Mouse (Mus musculus) embryonic facial prominence, embryonic 11.5 days (tissue): ENCODE data around the gene Sh2d2a. TPM values are rescaled to one million over a fixed set of nuclear protein-coding genes. Genes with fewer than 3 reads are reported as not detected.

Experiments used
- ATAC-seq: fragments of 200-750 bp; cut with Nextera tagmentation; replicated peaks from 2 replicates; pipeline ENCODE4 v1.8.0; 2017; ENCODE audit warnings: low read depth; ENCODE audit not compliant: insufficient number of reproducible peaks, low FRiP score, low TSS enrichment
- DNase-seq: peaks from one replicate; pipeline ENCODE4 v3.0.0-alpha.2; 2015; ENCODE audit warnings: low spot score
- H3K27ac ChIP-seq: fragments of 300-500 bp; sonication (generic); replicated peaks from 2 replicates; pipeline ENCODE4 v1.5.1; 2014; ENCODE audit warnings: mild to moderate bottlenecking, low read depth, low read length, control low read depth
- H3K27me3 ChIP-seq: fragments of 300-500 bp; sonication (generic); 2 replicates; pipeline ENCODE4 v1.6.1; 2014; ENCODE audit warnings: mild to moderate bottlenecking, low read length, moderate library complexity, mixed read lengths; ENCODE audit not compliant: control insufficient read depth, insufficient read depth
- H3K36me3 ChIP-seq: fragments of 300-500 bp; sonication (generic); replicated peaks from 2 replicates; pipeline ENCODE4 v1.6.1; 2014; ENCODE audit warnings: low read depth, mild to moderate bottlenecking, low read length, moderate library complexity, mixed read lengths; ENCODE audit not compliant: control insufficient read depth, insufficient read depth
- H3K4me1 ChIP-seq: fragments of 300-500 bp; sonication (generic); 2 replicates; pipeline ENCODE4 v1.6.1; 2014; ENCODE audit warnings: low read length, mixed read lengths; ENCODE audit not compliant: control insufficient read depth, insufficient read depth
- H3K4me2 ChIP-seq: fragments of 300-500 bp; sonication (generic); 2 replicates; pipeline ENCODE4 v1.6.1; 2014; ENCODE audit warnings: low read depth, mild to moderate bottlenecking, control low read depth, low read length, moderate library complexity
- H3K4me3 ChIP-seq: fragments of 300-500 bp; sonication (generic); 2 replicates; pipeline ENCODE4 v1.5.1; 2014; ENCODE audit warnings: low read depth, low read length, control low read depth
- H3K9ac ChIP-seq: fragments of 300-500 bp; sonication (generic); replicated peaks from 2 replicates; pipeline ENCODE4 v1.6.1; 2014; ENCODE audit warnings: mild to moderate bottlenecking, control low read depth, low read length
- H3K9me3 ChIP-seq: fragments of 300-500 bp; sonication (generic); replicated peaks from 2 replicates; pipeline ENCODE4 v1.6.1; 2016; ENCODE audit warnings: mild to moderate bottlenecking, low read length, inconsistent platforms, mixed read lengths; ENCODE audit not compliant: control insufficient read depth
- WGBS: fragments of 180-500 bp; shearing (Covaris S2); extraction: QIAGEN DNeasy Blood & Tissue Kit; methylation state at CpG from one replicate; pipeline ENCODE4 v1.1.7; 2014; 5-methylcytosine and 5-hydroxymethylcytosine counted together
- polyA plus RNA-seq: library from polyadenylated mRNA; unstranded; fragments of >200 nt; fragmentation: Nextera tagmentation; extraction: Ambion mirVana; gene quantifications from 2 replicates; pipeline ENCODE4 v1.2.1, GENCODE M21; 2014

The Sh2d2a gene
- polyA plus RNA-seq, 1 experiment from 2014 or later: not detected

- no peaks in the 10 kb centered on the region for H3K36me3 ChIP-seq
- no peaks in the 10 kb centered on the region for H3K4me1 ChIP-seq
- ATAC-seq (no peak), DNase-seq (no peak)
- H3K9me3 ChIP-seq: no peaks in the 10 kb centered on the region
- no peak overlapping the region for H3K9ac ChIP-seq
- no peak overlapping the region for H3K4me3 ChIP-seq
- H3K27me3 ChIP-seq: no peaks in the 10 kb centered on the region
- H3K27ac ChIP-seq: no peak overlapping the region
- no peak overlapping the region for H3K4me2 ChIP-seq
Measured at GRCm38 (mm10) chr3:87840858-87841257, 5.7 kb upstream of the Sh2d2a start.

- no peak for ATAC-seq
- no peak overlapping the region for H3K9ac ChIP-seq
- no peak for DNase-seq
- H3K36me3 ChIP-seq: no peaks in the 10 kb centered on the region
- H3K4me3 ChIP-seq: no peak overlapping the region
- H3K27ac ChIP-seq: no peak overlapping the region
- H3K9me3 ChIP-seq: no peaks in the 10 kb centered on the region
- H3K27me3 ChIP-seq: no peaks in the 10 kb centered on the region
- 83% methylated on average over 4 of the region's 4 CpGs for WGBS
- H3K4me1 ChIP-seq: no peaks in the 10 kb centered on the region
- H3K4me2 ChIP-seq: no peak overlapping the region
Measured at GRCm38 (mm10) chr3:87844981-87845380, 1.6 kb upstream of the Sh2d2a start.

DNA sequence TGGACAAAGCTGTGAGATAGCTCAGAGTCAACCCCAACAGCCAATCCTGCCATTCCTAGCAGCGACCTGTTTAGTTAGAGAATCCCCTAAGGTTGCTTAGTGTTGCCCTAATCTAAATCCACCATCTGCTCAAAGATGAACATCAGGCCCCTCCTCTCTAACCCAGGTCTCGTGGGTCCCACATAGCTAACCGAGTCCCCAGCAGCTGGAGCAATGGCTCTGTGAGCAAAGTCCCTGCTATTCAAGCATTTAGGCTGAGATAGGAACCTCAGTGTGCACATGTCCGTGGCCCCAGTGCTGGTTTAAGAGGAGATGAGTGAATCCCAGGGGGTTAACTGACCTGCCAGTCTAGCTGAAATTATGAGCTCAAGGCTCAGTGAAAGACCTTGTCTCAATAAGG is 369 bp upstream of the Sh2d2a start:
- H3K9ac ChIP-seq: no peak overlapping the region
- no peaks in the 10 kb centered on the region for H3K27me3 ChIP-seq
- no peak overlapping the region for H3K4me2 ChIP-seq
- no peaks in the 10 kb centered on the region for H3K36me3 ChIP-seq
- WGBS: 70% methylated on average over 4 of the region's 4 CpGs
- no peaks in the 10 kb centered on the region for H3K9me3 ChIP-seq
- ATAC-seq (no peak), DNase-seq (no peak)
- no peaks in the 10 kb centered on the region for H3K4me1 ChIP-seq
- H3K27ac ChIP-seq: no peak overlapping the region
- no peak overlapping the region for H3K4me3 ChIP-seq

- DNase-seq (no peak), ATAC-seq (no peak)
- H3K4me2 ChIP-seq: no peak overlapping the region
- no peaks in the 10 kb centered on the region for H3K36me3 ChIP-seq
- no peak overlapping the region for H3K4me3 ChIP-seq
- H3K27ac ChIP-seq: no peak overlapping the region
- no peak overlapping the region for H3K9ac ChIP-seq
- H3K9me3 ChIP-seq: no peaks in the 10 kb centered on the region
- H3K4me1 ChIP-seq: no peaks in the 10 kb centered on the region
- H3K27me3 ChIP-seq: no peaks in the 10 kb centered on the region
- 67% methylated on average over 5 of the region's 5 CpGs for WGBS
Measured at GRCm38 (mm10) chr3:87847680-87848079, 1.1 kb downstream of the Sh2d2a start.

DNA sequence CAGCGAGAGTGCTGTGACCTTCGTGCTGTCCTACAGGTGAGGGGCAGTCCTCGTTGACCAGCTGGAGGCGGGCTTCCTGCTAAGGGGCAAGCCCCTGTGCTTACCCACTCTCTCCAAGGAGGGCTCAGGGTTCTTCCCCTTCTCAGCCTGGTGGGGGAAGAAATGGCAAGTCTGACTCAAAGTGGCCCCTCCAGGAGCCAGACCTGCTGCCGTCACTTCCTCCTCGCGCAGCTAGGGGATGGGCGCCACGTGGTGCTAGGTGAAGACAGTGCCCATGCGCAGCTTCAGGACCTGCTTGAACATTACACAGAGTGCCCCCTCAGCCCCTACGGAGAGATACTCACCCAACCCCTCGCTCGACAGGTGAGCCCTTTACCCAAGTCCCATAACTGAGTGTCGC is 2.6 kb downstream of the Sh2d2a start:
- H3K36me3 ChIP-seq: no peaks in the 10 kb centered on the region
- no peaks in the 10 kb centered on the region for H3K4me1 ChIP-seq
- no peak for ATAC-seq
- no peak overlapping the region for H3K9ac ChIP-seq
- H3K9me3 ChIP-seq: no peaks in the 10 kb centered on the region
- no peak overlapping the region for H3K4me2 ChIP-seq
- no peak overlapping the region for H3K4me3 ChIP-seq
- WGBS: 82% methylated on average over 14 of the region's 14 CpGs
- H3K27ac ChIP-seq: no peak overlapping the region
- no peaks in the 10 kb centered on the region for H3K27me3 ChIP-seq
- DNase-seq: no peak

DNA sequence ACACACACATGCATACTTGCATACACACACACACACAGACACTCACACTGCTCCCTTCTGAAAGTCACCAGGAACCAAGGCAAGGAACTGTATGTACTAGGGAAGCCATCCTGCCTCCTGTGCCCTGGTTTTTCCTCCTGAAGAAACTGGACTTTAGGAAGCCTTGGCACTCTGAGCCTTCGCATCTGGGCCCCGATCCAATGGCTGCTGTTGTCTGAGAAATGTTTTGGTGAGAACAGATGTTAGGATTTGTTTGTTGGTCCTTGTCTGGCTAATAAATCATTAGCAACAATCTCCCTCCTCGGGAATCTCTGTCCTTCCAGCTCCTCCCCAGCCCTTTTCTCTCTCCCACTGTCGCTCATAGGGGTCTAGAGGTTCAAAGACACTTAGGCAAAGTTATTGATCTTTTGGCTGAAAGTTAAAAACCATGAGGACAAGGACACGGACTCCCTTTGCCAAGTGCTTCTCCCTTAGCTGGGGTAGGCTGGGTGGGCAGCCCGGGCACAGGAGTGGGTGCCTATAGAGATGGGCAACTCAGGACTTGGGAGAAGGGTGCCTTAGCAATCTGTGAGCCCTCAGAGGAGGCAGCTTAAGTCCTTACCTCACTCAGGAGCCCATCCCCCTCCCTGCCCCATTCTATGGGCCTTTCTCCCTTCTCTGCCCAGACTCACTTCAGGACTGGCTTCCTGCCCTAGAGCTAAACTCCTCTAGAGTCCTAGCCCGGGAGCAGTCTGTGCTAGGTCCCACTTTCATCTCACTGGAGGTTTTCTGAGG is 8.4 kb downstream of the Sh2d2a start:
- WGBS: 69% methylated on average over 7 of the region's 7 CpGs
- Histone ChIP-seq H3K36me3 (peaks cover 2% of the 10 kb centered on the region; the same call in 1 of the 2 replicates), H3K27ac (no peak overlapping the region), H3K9me3 (no peaks in the 10 kb centered on the region), H3K4me3 (no peak overlapping the region), H3K9ac (no peak overlapping the region), H3K27me3 (no peaks in the 10 kb centered on the region), H3K4me1 (no peaks in the 10 kb centered on the region), H3K4me2 (no peak overlapping the region)
- ATAC-seq: no peak
- DNase-seq: no peak

GRCm38 (mm10) chr3:87855936-87856335 is 9.4 kb downstream of the Sh2d2a start:
- Histone ChIP-seq H3K27me3 (no peaks in the 10 kb centered on the region), H3K27ac (no peak overlapping the region), H3K4me3 (no peak overlapping the region), H3K36me3 (peaks cover 2% of the 10 kb centered on the region; the same call in 1 of the 2 replicates), H3K4me1 (no peaks in the 10 kb centered on the region), H3K4me2 (no peak overlapping the region), H3K9me3 (no peaks in the 10 kb centered on the region), H3K9ac (no peak overlapping the region)
- no peak for ATAC-seq
- WGBS: 84% methylated on average over 8 of the region's 8 CpGs
- DNase-seq: no peak

- Histone ChIP-seq H3K9ac (no peak overlapping the region), H3K4me3 (no peak overlapping the region), H3K4me1 (no peaks in the 10 kb centered on the region), H3K9me3 (no peaks in the 10 kb centered on the region), H3K36me3 (peaks cover 2% of the 10 kb centered on the region; the same call in 1 of the 2 replicates), H3K27me3 (no peaks in the 10 kb centered on the region), H3K27ac (no peak overlapping the region), H3K4me2 (no peak overlapping the region)
- DNase-seq (peak; percentile 35), ATAC-seq (no peak)
- 56% methylated on average over 8 of the region's 8 CpGs for WGBS
Measured at GRCm38 (mm10) chr3:87857666-87858065, 11.1 kb downstream of the Sh2d2a start.
